Mouse (Mus musculus): Measurements from ENCODE around the gene Pakap. TPM values are rescaled to one million over a fixed set of nuclear protein-coding genes. Genes with fewer than 3 reads are reported as not detected.

Pakap gene
- total RNA-seq, 2 experiments from 2014 or later, result 35.7 to 40.6 TPM

DNA sequence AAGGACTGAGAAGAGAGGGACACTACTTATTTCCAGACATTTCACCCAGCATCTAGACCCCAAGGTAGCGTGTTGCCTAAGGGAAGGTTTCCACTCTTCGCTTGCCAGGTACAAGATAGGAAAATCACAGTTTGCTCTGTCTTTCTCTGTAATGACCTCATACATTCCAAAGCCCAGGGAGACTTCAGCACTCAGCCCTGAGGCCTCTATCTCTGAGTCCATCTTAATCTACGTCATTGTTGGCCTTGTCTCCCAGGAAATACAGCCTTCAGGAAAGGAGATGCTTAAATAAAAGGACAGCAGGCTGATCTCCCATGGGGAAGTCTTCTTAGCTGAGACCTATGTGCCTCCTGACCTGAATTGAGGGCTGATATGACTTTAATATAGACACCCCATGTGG is 234.4 kb downstream of the Pakap start:
- no peak for DNase-seq

DNA sequence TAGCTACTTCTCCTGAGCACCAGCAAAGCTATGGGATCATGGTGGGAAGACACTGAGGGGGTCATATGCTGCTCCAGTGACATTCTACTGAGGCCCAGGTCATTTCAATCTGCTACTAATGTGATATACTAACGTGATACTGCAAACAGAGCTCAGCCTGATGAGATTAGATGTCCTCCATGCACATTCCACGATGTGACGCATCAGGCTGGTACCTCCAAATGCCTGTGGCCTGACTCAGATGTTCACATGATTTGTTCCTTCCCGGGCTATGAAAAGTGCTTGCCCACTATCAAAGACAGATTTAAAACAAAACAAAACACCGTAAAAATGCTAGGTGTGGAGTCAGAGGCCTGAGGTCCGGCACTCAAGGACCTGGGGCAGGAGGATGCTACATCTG is 236.9 kb downstream of the Pakap start:
- no peak for DNase-seq

DNA sequence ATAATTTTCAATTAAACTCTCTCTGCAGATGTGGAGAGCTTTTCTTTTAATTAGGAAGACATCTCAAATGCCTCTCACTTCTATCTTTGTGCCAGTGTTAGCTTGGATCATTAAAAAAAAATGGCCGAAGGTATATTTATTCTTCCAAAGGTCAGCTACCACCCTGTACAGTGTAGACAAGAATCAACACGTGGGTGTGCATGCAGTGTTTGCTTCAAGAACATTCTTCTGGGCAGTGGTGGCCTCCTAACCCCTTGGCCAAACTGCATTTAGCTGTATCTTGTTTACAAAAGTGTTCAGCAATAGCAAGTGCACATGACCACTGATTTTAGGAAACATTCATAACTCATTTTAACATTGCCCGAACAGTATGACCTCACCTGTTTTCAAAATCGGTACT is 241.5 kb downstream of the Pakap start:
- DNase-seq, result no peak

DNA sequence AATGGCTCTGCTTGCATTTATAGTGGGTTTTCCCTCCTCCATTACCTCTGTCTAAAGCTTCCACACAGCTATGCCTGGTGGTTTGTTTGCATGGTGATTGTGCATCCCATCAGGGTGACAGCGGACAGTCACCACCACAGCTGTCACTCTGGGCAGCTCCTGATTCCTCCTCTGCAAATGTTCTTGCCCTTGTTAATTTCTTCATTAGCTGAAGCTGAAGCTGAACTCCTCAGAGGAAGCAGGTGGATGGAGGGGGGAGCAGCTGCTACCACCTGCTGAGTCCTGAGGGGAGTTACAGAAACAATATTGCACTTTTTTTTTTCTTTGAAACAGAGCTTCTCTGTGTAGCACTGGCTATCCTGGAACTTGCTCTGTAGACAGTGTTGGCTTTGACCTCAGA is 244.1 kb downstream of the Pakap start:
- no peak for DNase-seq

GRCm38 (mm10) chr4:57812916-57813575 is 245.1 kb downstream of the Pakap start:
- peak; percentile 61 to 86 for DNase-seq

- DNase-seq, result peak in 1 of 2 experiments; percentile 23
Measured at GRCm38 (mm10) chr4:57813576-57813945, 245.6 kb downstream of the Pakap start.

DNA sequence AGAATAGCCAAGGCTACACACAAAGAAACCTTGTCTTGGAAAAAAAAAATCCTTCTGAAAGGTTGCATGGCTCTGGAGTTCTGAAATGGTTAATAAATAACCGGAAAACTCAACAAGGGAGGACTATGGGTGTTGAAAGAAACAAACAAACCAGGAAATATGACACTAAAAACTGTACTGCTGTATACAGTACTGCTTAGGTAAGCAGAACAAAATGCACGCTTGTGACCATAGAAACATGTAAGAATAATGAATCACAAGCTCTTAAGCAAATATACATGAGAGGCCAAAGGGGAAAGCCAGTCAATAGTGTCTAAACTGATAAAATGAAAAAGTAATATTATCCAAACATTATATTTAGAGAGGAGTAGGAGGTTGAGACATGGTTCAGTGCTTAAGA is 247.4 kb downstream of the Pakap start:
- DNase-seq, result no peak

GRCm38 (mm10) chr4:57816146-57816545 is 248.2 kb downstream of the Pakap start:
- DNase-seq, result no peak

- DNase-seq, result no peak
Measured at GRCm38 (mm10) chr4:57820839-57821374, 252.9 kb downstream of the Pakap start.

DNA sequence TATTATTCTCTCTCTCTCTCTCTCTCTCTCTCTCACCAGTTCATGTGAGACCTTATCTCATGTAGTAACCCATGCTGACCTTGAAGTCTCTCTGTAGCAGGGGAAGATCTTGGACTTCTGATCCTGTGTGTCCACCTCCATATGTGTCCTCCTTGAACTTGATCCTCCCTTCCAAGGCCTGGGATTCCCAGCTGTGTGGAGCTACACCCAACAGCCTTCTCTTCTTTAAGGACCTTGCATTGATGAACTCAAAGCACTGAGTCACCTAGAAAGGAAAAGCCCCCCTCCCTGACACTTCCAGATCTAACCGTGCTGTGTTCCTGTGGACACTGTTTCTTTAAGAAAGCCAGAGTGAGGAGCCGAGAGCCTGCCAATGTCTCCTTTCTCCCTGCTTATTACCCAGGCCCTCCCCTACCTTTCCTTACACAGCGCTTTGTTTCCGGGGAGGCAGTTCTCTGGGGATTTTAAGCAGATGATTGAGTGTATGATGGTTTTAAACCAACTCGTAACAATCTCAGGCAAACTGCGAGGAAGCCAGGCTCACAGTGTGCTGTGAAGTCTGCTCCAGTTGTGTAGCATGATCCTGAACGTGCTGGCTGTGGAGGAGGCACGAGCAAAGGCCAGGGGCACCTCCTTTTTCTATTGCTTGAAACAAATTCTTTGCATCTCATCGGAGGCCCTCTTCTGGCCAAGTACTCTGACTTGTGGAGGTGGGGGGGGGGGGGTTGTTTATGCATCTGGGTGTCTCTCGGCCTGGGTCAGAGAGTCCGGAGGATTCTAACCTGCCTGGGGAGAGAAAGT is 253.8 kb downstream of the Pakap start:
- DNase-seq, result no peak

DNA sequence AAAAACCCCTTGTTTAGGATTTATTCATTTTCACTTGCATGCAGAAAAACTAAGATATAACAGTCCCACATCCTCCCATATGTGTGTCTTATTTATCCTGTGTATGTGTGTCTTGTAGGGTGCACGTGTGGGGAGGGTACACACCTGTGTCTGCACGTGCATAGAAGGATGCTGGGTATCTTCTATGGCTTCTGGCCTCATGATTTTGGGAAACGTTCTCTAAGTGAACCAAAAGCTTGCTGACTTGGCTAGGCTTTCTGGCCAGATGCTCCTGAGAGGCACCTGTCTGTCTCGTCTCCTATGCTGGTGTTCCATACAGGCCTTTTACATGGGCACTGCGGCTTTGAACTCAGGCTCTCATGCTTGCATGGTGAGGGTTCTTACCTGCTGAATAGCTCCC is 254.7 kb downstream of the Pakap start:
- no peak for DNase-seq

GRCm38 (mm10) chr4:57824626-57825240 is 256.8 kb downstream of the Pakap start:
- no peak for DNase-seq

DNA sequence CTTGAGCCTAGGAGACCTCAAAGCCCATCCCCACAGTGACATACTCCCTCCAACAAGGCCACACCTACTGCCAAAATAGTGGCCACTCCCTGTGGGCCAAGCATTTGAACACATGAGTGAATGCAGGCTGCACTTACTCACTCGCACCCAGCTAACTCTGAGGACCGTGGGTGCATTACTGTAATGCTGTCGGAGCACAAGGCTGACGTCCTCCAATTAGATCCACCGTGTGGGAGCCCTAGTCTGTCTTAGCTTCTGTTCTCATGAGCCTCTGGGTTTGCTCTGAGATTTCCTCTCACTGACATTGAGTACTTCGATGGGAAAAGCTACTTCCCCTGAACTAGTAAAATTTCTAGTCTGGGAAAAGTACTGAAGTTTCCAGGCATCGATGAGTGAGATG is 258.3 kb downstream of the Pakap start:
- DNase-seq, result no peak

- DNase-seq, result no peak
Measured at GRCm38 (mm10) chr4:57829131-57829530, 261.2 kb downstream of the Pakap start.

DNA sequence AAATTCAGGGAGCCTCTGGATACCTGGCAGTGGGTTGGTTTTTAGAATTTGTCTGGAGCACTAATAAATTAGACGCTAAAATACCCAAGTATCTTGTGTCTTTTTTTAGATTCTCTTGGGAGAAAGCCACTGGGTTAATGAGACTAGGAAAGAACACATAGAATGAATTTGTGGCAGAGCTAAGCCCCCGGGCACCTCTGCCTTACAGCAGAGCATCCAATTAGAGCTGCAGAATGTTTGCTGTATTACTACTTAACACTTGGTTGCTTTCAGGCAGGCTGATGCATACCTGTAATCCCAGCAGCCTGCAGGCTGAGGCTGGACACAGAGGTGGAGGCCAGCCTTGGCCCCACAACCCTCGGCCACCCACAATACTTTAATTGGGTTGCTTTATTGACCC is 261.8 kb downstream of the Pakap start:
- no peak for DNase-seq

- DNase-seq, result no peak
Measured at GRCm38 (mm10) chr4:57832318-57832717, 264.3 kb downstream of the Pakap start.

- DNase-seq, result no peak
Measured at GRCm38 (mm10) chr4:57833060-57833459, 265.1 kb downstream of the Pakap start.

GRCm38 (mm10) chr4:57834141-57834540 is 266.2 kb downstream of the Pakap start:
- peak; percentile 50 to 71 for DNase-seq

GRCm38 (mm10) chr4:57837089-57837488 is 269.1 kb downstream of the Pakap start:
- no peak for DNase-seq

DNA sequence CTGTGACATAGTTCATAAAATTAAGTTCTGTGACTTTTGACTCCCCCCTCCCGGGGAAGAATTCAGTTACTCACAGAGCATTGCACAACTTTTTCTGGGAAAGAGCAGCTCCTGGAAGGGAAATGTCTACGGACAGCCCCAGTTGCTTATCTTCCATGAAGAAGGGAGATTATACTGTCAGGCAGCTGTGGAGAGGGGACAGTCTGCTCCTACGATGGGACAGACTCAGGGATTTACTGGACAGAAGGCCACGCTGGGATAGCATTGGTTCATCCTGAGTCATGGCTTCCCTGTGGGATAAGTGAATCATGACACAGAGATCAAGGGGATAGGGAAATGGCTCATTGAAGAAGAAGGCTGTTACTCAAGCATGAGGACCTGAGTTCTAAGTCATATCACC is 271.4 kb downstream of the Pakap start:
- DNase-seq, result peak; percentile 62 to 68

- DNase-seq, result peak in 1 of 2 experiments; percentile 55
Measured at GRCm38 (mm10) chr4:57841911-57842310, 273.9 kb downstream of the Pakap start.

DNA sequence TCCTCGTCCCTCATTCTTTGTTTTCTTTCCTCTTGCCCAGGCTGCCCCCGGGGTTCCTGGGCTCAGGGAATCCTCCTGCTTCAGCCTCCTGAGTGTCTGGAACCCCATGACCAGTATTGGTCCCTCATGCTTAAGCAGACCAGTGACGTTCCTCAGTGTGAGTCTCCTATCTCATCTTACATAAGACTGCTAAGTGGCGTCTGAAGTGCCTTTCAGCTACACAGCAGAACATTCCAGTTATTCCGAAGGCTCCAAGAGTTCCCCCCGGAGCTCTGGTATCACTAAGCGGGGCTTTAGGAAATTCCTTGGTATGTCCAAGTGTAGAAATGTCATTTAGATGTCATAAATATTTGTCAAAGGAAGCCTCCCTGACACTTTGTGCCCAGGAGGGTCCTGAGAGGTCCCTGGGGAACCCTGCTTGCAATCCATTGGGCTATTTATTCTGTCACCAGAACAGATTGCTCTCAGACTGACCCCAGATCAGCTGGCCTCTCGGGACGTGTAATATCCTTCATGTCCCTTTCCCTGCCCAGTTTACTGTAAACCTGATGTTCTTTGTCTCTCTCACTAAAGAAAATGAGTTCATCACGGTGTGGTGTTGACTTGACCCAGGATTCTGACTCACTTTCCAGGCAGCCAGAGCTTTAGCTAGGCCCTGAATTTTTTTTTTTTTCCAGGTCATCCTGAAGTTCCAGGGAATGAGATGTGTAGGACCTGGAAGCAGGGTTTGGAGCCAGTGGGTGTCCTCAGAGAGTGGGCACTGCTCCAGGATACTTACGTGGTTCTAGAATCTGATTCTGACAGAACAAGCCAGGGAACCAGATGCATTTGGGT is 274.7 kb downstream of the Pakap start:
- peak; percentile 38 to 65 for DNase-seq

Data from heart, adult 18-20 months (tissue).